Mouse (Mus musculus): ENCODE measurements at regions not wholly inside any gene's neighbourhood (a gene's known extent, or its start where the extent isn't known, plus 50 kb on each side); places are given as distances from the start of the nearest gene placed in this dataset.

- ATAC-seq (ENCODE audit: low FRiP score) = no peak
- 59% methylated on average over 7 of the region's 7 CpGs for WGBS
- no peaks in the 10 kb centered on the region for H3K36me3 ChIP-seq (replicated peaks; ENCODE audit: control insufficient read depth, insufficient read depth)
- no peaks in the 10 kb centered on the region for H3K4me1 ChIP-seq (replicated peaks; ENCODE audit: control insufficient read depth, insufficient read depth, low read length)
- no peak overlapping the region for H3K9ac ChIP-seq
- H3K27me3 ChIP-seq (ENCODE audit: control insufficient read depth, insufficient read depth, low read length) = no peaks in the 10 kb centered on the region
- H3K4me2 ChIP-seq (replicated peaks) = no peak overlapping the region
- H3K9me3 ChIP-seq (ENCODE audit: control insufficient read depth, low read length) = no peaks in the 10 kb centered on the region
- no peak overlapping the region for H3K27ac ChIP-seq
- H3K4me3 ChIP-seq (replicated peaks; ENCODE audit: low read length) = no peak overlapping the region
- no peak for DNase-seq (ENCODE audit: low spot score)
Observed at GRCm38 (mm10) chr4:45606578-45606977, 74.3 kb upstream of the Shb start.

GRCm38 (mm10) chr4:45605681-45606080 is 73.4 kb upstream of the Shb start:
- H3K9me3 ChIP-seq (ENCODE audit: control insufficient read depth, low read length) = no peaks in the 10 kb centered on the region
- H3K4me3 ChIP-seq (replicated peaks; ENCODE audit: low read length) = no peak overlapping the region
- no peak overlapping the region for H3K9ac ChIP-seq
- ATAC-seq (ENCODE audit: low FRiP score) = no peak
- no peak for DNase-seq (ENCODE audit: low spot score)
- no peaks in the 10 kb centered on the region for H3K27me3 ChIP-seq (ENCODE audit: control insufficient read depth, insufficient read depth, low read length)
- H3K4me1 ChIP-seq (replicated peaks; ENCODE audit: control insufficient read depth, insufficient read depth, low read length) = 0 out of 2 replicates have a peak, but pooled peaks cover 3% of the 10 kb centered on the region
- no peak overlapping the region for H3K27ac ChIP-seq
- H3K4me2 ChIP-seq (replicated peaks) = no peak overlapping the region
- 80% methylated on average over 4 of the region's 4 CpGs for WGBS
- H3K36me3 ChIP-seq (replicated peaks; ENCODE audit: control insufficient read depth, insufficient read depth) = no peaks in the 10 kb centered on the region

- Histone ChIP-seq H3K9me3 (ENCODE audit: control insufficient read depth, low read length) (no peaks in the 10 kb centered on the region), H3K27ac (no peak overlapping the region), H3K36me3 (replicated peaks; ENCODE audit: control insufficient read depth, insufficient read depth) (no peaks in the 10 kb centered on the region), H3K4me2 (replicated peaks) (no peak overlapping the region), H3K4me3 (replicated peaks; ENCODE audit: low read length) (no peak overlapping the region), H3K4me1 (replicated peaks; ENCODE audit: control insufficient read depth, insufficient read depth, low read length) (0 out of 2 replicates have a peak, but pooled peaks cover 7% of the 10 kb centered on the region), H3K9ac (no peak overlapping the region), H3K27me3 (ENCODE audit: control insufficient read depth, insufficient read depth, low read length) (no peaks in the 10 kb centered on the region)
- DNase-seq (ENCODE audit: low spot score) (no peak), ATAC-seq (ENCODE audit: low FRiP score) (no peak)
- 64% methylated on average over 5 of the region's 5 CpGs for WGBS
Observed at GRCm38 (mm10) chr4:45604271-45604800, 72.1 kb upstream of the Shb start.

- 32% methylated on average over 9 of the region's 9 CpGs for WGBS
- Histone ChIP-seq H3K4me3 (replicated peaks; ENCODE audit: low read length) (no peak overlapping the region), H3K9me3 (ENCODE audit: control insufficient read depth, low read length) (no peaks in the 10 kb centered on the region), H3K27me3 (ENCODE audit: control insufficient read depth, insufficient read depth, low read length) (no peaks in the 10 kb centered on the region), H3K4me1 (replicated peaks; ENCODE audit: control insufficient read depth, insufficient read depth, low read length) (0 out of 2 replicates have a peak, but pooled peaks cover 7% of the 10 kb centered on the region), H3K36me3 (replicated peaks; ENCODE audit: control insufficient read depth, insufficient read depth) (no peaks in the 10 kb centered on the region), H3K4me2 (replicated peaks) (no peak overlapping the region), H3K27ac (peak overlapping the region; percentile 33), H3K9ac (no peak overlapping the region)
- ATAC-seq (ENCODE audit: low FRiP score) = no peak
- no peak for DNase-seq (ENCODE audit: low spot score)
Observed at GRCm38 (mm10) chr4:45600520-45600919, 68.2 kb upstream of the Shb start.

GRCm38 (mm10) chr4:45593435-45593991 is 61.2 kb upstream of the Shb start:
- Histone ChIP-seq H3K9ac (no peak overlapping the region), H3K36me3 (replicated peaks; ENCODE audit: control insufficient read depth, insufficient read depth) (no peaks in the 10 kb centered on the region), H3K4me3 (replicated peaks; ENCODE audit: low read length) (no peak overlapping the region), H3K27me3 (ENCODE audit: control insufficient read depth, insufficient read depth, low read length) (0 out of 2 replicates have a peak, but pooled peaks cover 8% of the 10 kb centered on the region), H3K27ac (no peak overlapping the region), H3K4me2 (replicated peaks) (no peak overlapping the region), H3K4me1 (replicated peaks; ENCODE audit: control insufficient read depth, insufficient read depth, low read length) (peaks cover 11% of the 10 kb centered on the region; the same call in 1 of the 2 replicates), H3K9me3 (ENCODE audit: control insufficient read depth, low read length) (no peaks in the 10 kb centered on the region)
- ATAC-seq (ENCODE audit: low FRiP score) = no peak
- WGBS = 93% methylated on average over 3 of the region's 3 CpGs
- no peak for DNase-seq (ENCODE audit: low spot score)

- Histone ChIP-seq H3K9ac (no peak overlapping the region), H3K27ac (no peak overlapping the region), H3K27me3 (ENCODE audit: control insufficient read depth, insufficient read depth, low read length) (0 out of 2 replicates have a peak, but pooled peaks cover 8% of the 10 kb centered on the region), H3K4me1 (replicated peaks; ENCODE audit: control insufficient read depth, insufficient read depth, low read length) (peaks cover 11% of the 10 kb centered on the region; the same call in 1 of the 2 replicates), H3K4me2 (replicated peaks) (no peak overlapping the region), H3K4me3 (replicated peaks; ENCODE audit: low read length) (no peak overlapping the region), H3K9me3 (ENCODE audit: control insufficient read depth, low read length) (no peaks in the 10 kb centered on the region), H3K36me3 (replicated peaks; ENCODE audit: control insufficient read depth, insufficient read depth) (no peaks in the 10 kb centered on the region)
- no peak for ATAC-seq (ENCODE audit: low FRiP score)
- no peak for DNase-seq (ENCODE audit: low spot score)
- 56% methylated on average over 2 of the region's 2 CpGs for WGBS
Observed at GRCm38 (mm10) chr4:45592766-45593165, 60.5 kb upstream of the Shb start.

GRCm38 (mm10) chr4:45591405-45592315 is 59.4 kb upstream of the Shb start:
- H3K9me3 ChIP-seq (ENCODE audit: control insufficient read depth, low read length) = no peaks in the 10 kb centered on the region
- H3K9ac ChIP-seq = no peak overlapping the region; the same call in 1 of the 2 replicates
- 0 out of 2 replicates have a peak, but pooled peaks cover 8% of the 10 kb centered on the region for H3K27me3 ChIP-seq (ENCODE audit: control insufficient read depth, insufficient read depth, low read length)
- WGBS = 4% methylated on average over 23 of the region's 23 CpGs
- 0 out of 2 replicates have a peak overlapping the region, but pooled peaks have one; percentile 10 for H3K4me3 ChIP-seq (replicated peaks; ENCODE audit: low read length)
- no peak for DNase-seq (ENCODE audit: low spot score)
- H3K4me2 ChIP-seq (replicated peaks) = peak overlapping the region; percentile 50
- H3K4me1 ChIP-seq (replicated peaks; ENCODE audit: control insufficient read depth, insufficient read depth, low read length) = peaks cover 11% of the 10 kb centered on the region; the same call in 1 of the 2 replicates
- H3K27ac ChIP-seq = no peak overlapping the region
- no peak for ATAC-seq (ENCODE audit: low FRiP score)
- H3K36me3 ChIP-seq (replicated peaks; ENCODE audit: control insufficient read depth, insufficient read depth) = no peaks in the 10 kb centered on the region

- Histone ChIP-seq H3K27ac (no peak overlapping the region), H3K4me3 (replicated peaks; ENCODE audit: low read length) (no peak overlapping the region), H3K9ac (no peak overlapping the region), H3K36me3 (replicated peaks; ENCODE audit: control insufficient read depth, insufficient read depth) (no peaks in the 10 kb centered on the region), H3K9me3 (ENCODE audit: control insufficient read depth, low read length) (no peaks in the 10 kb centered on the region), H3K27me3 (ENCODE audit: control insufficient read depth, insufficient read depth, low read length) (0 out of 2 replicates have a peak, but pooled peaks cover 8% of the 10 kb centered on the region), H3K4me2 (replicated peaks) (peak overlapping the region; percentile 50), H3K4me1 (replicated peaks; ENCODE audit: control insufficient read depth, insufficient read depth, low read length) (peaks cover 11% of the 10 kb centered on the region; the same call in 1 of the 2 replicates)
- WGBS = 6% methylated on average over 2 of the region's 2 CpGs
- ATAC-seq (ENCODE audit: low FRiP score) (no peak), DNase-seq (ENCODE audit: low spot score) (no peak)
Observed at GRCm38 (mm10) chr4:45590836-45591235, 58.6 kb upstream of the Shb start.

- 26% methylated on average over 3 of the region's 3 CpGs for WGBS
- H3K4me3 ChIP-seq (replicated peaks; ENCODE audit: low read length) = no peak overlapping the region
- DNase-seq (ENCODE audit: low spot score) (no peak), ATAC-seq (ENCODE audit: low FRiP score) (no peak)
- no peaks in the 10 kb centered on the region for H3K36me3 ChIP-seq (replicated peaks; ENCODE audit: control insufficient read depth, insufficient read depth)
- H3K27ac ChIP-seq = no peak overlapping the region
- 0 out of 2 replicates have a peak, but pooled peaks cover 8% of the 10 kb centered on the region for H3K27me3 ChIP-seq (ENCODE audit: control insufficient read depth, insufficient read depth, low read length)
- peaks cover 11% of the 10 kb centered on the region; the same call in 1 of the 2 replicates for H3K4me1 ChIP-seq (replicated peaks; ENCODE audit: control insufficient read depth, insufficient read depth, low read length)
- H3K4me2 ChIP-seq (replicated peaks) = no peak overlapping the region
- no peaks in the 10 kb centered on the region for H3K9me3 ChIP-seq (ENCODE audit: control insufficient read depth, low read length)
- no peak overlapping the region for H3K9ac ChIP-seq
Observed at GRCm38 (mm10) chr4:45588322-45588721, 56.1 kb upstream of the Shb start.
